Mouse (Mus musculus) adrenal gland, postnatal 4 days (tissue): ENCODE measurements around the gene Rps17. TPM values are rescaled to one million over a fixed set of nuclear protein-coding genes. Genes with fewer than 3 reads are reported as not detected.

Source experiments
- total RNA-seq, 2 experiments: library from RNA; stranded (reverse); gene quantifications; 2 replicates each; pipeline ENCODE4 v1.2.3; 2021

Gene Rps17
- total RNA-seq, 2 experiments from 2014 or later, result 1,568 to 1,571 TPM

Other genes starting within 250 kb of the Rps17 start
- gene Slc28a1, start 230.5 kb downstream of the Rps17 start, total RNA-seq, result under 1 TPM; 0.56 TPM
- gene Pde8a, start 131.7 kb downstream of the Rps17 start, total RNA-seq, result 10 to 100 TPM; 22.3 to 25.8 TPM
- 10 to 100 TPM; 17.4 to 17.8 TPM for gene Cpeb1, start 110.2 kb upstream of the Rps17 start, total RNA-seq
- 10 to 100 TPM; 15.3 to 19.2 TPM for gene Ap3b2, start 148.7 kb upstream of the Rps17 start, total RNA-seq
- gene BC048679, start 153.0 kb upstream of the Rps17 start, total RNA-seq, result not detected
- 1 to 10 TPM; 2.4 to 4.5 TPM for gene Fsd2, start 221.7 kb upstream of the Rps17 start, total RNA-seq
- gene Whamm, start 226.0 kb upstream of the Rps17 start, total RNA-seq, result 10 to 100 TPM; 18.8 to 21.5 TPM